Mouse (Mus musculus) liver, postnatal 0 days (tissue): ENCODE results near the gene Gm13199. TPM values are rescaled to one million over a fixed set of nuclear protein-coding genes. Genes with fewer than 3 reads are reported as not detected.

Experiments used
- ATAC-seq: fragments of 200-750 bp; cut with Nextera tagmentation; 2 replicates; pipeline ENCODE4 v1.8.0; 2017; ENCODE audit warnings: mild to moderate bottlenecking, moderate library complexity
- DNase-seq: peaks from one replicate; pipeline ENCODE4 v3.0.0-alpha.2; 2016
- H3K27ac ChIP-seq: fragments of 300-500 bp; sonication (generic); 2 replicates; pipeline ENCODE4 v1.5.1; 2014; ENCODE audit warnings: antibody characterized with exemption, moderate library complexity, mild to moderate bottlenecking, low read depth
- H3K27me3 ChIP-seq: fragments of 300-500 bp; sonication (generic); 2 replicates; pipeline ENCODE4 v1.6.1; 2014; ENCODE audit warnings: low read length, control low read depth, mixed read lengths; ENCODE audit not compliant: insufficient read depth
- H3K36me3 ChIP-seq: fragments of 300-500 bp; sonication (generic); replicated peaks from 2 replicates; pipeline ENCODE4 v1.6.1; 2014; ENCODE audit warnings: mild to moderate bottlenecking, control low read depth, low read length, moderate library complexity, mixed read lengths; ENCODE audit not compliant: insufficient read depth
- H3K4me1 ChIP-seq: fragments of 300-500 bp; sonication (generic); 2 replicates; pipeline ENCODE4 v1.6.1; 2014; ENCODE audit warnings: antibody characterized with exemption, mild to moderate bottlenecking, control low read depth; ENCODE audit not compliant: insufficient read depth
- H3K4me2 ChIP-seq: fragments of 300-500 bp; sonication (generic); 2 replicates; pipeline ENCODE4 v1.6.1; 2014; ENCODE audit warnings: low read depth, mild to moderate bottlenecking, low read length, moderate library complexity, mixed read lengths
- H3K4me3 ChIP-seq: fragments of 300-500 bp; sonication (generic); 2 replicates; pipeline ENCODE4 v1.5.1; 2014; ENCODE audit warnings: low read depth, low read length
- H3K9ac ChIP-seq: fragments of 300-500 bp; sonication (generic); replicated peaks from 2 replicates; pipeline ENCODE4 v1.6.1; 2014; ENCODE audit warnings: mild to moderate bottlenecking, moderate library complexity
- H3K9me3 ChIP-seq: fragments of 300-500 bp; sonication (generic); 2 replicates; pipeline ENCODE4 v1.6.1; 2016; ENCODE audit warnings: mild to moderate bottlenecking, control low read depth, low read length, mixed read lengths
- CTCF ChIP-seq: sonication (generic); IDR thresholded peaks from 2 replicates; pipeline ENCODE4 v1.5.1; 2016; ENCODE audit warnings: antibody characterized with exemption, low read depth
- EP300 ChIP-seq: IDR thresholded peaks from 2 replicates; pipeline ENCODE4 v1.6.1; 2016; ENCODE audit warnings: antibody characterized with exemption, low read depth, mild to moderate bottlenecking
- WGBS: fragments of 180-500 bp; shearing (Covaris S2); extraction: QIAGEN DNeasy Blood & Tissue Kit; methylation state at CpG from one replicate; pipeline ENCODE4 v1.1.7; 2014; ENCODE audit not compliant: insufficient replicate concordance; 5-methylcytosine and 5-hydroxymethylcytosine counted together
- polyA plus RNA-seq: library from polyadenylated mRNA; unstranded; fragments of >200 nt; fragmentation: Nextera tagmentation; extraction: Ambion mirVana; gene quantifications from 2 replicates; pipeline ENCODE4 v1.2.1, GENCODE M21; 2015

Gm13199 gene
- polyA plus RNA-seq, 1 experiment from 2014 or later = 0.21 TPM

GRCm38 (mm10) chr2:5894296-5894695 is 31.6 kb upstream of the Gm13199 start:
- Histone ChIP-seq H3K36me3 (0 out of 2 replicates have a peak, but pooled peaks cover 7% of the 10 kb centered on the region), H3K27ac (no peak overlapping the region), H3K9me3 (no peaks in the 10 kb centered on the region), H3K4me2 (peak overlapping the region; percentile 96), H3K4me1 (0 out of 2 replicates have a peak, but pooled peaks cover 8% of the 10 kb centered on the region), H3K4me3 (peak overlapping the region; percentile 77), H3K9ac (peak overlapping the region; percentile 92), H3K27me3 (no peaks in the 10 kb centered on the region)
- WGBS = 43% methylated on average over 11 of the region's 11 CpGs
- ATAC-seq (no peak), DNase-seq (no peak)
- no peak for TF ChIP-seq EP300
- TF ChIP-seq CTCF = no peak

GRCm38 (mm10) chr2:5889412-5889811 is 26.7 kb upstream of the Gm13199 start:
- 71% methylated on average over 2 of the region's 2 CpGs for WGBS
- peaks cover 32% of the 10 kb centered on the region for H3K36me3 ChIP-seq
- H3K4me3 ChIP-seq = no peak overlapping the region
- TF ChIP-seq EP300 (no peak), CTCF (no peak)
- no peak overlapping the region for H3K9ac ChIP-seq
- 0 out of 2 replicates have a peak, but pooled peaks cover 6% of the 10 kb centered on the region for H3K4me1 ChIP-seq
- no peak overlapping the region for H3K27ac ChIP-seq
- H3K27me3 ChIP-seq = no peaks in the 10 kb centered on the region
- no peak for DNase-seq
- H3K9me3 ChIP-seq = no peaks in the 10 kb centered on the region
- no peak overlapping the region for H3K4me2 ChIP-seq
- ATAC-seq = no peak

- Histone ChIP-seq H3K9ac (no peak overlapping the region), H3K9me3 (no peaks in the 10 kb centered on the region), H3K27me3 (no peaks in the 10 kb centered on the region), H3K4me1 (0 out of 2 replicates have a peak, but pooled peaks cover 5% of the 10 kb centered on the region), H3K4me2 (no peak overlapping the region), H3K27ac (no peak overlapping the region), H3K36me3 (peaks cover 33% of the 10 kb centered on the region), H3K4me3 (no peak overlapping the region)
- TF ChIP-seq CTCF (no peak), EP300 (no peak)
- WGBS = 79% methylated on average over 5 of the region's 5 CpGs
- ATAC-seq = no peak
- no peak for DNase-seq
Observed at GRCm38 (mm10) chr2:5888865-5889264, 26.1 kb upstream of the Gm13199 start.

DNA sequence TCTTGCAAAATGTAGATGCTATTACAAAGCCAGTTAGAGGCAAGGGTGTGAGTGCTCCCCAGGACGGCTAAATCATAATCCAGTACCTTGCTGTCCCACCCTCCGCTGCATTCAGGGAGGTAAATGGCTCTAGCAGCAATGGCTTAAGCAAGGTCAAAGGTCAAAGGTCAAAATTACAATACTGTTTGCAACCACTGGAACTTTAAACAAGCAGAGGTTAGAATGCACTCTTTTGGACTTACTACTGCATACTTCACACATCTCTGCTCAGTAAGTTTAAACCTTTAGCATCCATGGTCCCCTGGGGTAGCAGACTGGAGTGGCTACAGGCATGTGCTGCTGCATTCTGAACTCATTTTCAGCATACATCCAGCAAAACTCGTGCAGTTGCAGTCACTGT is 14.7 kb upstream of the Gm13199 start:
- no peaks in the 10 kb centered on the region for H3K9me3 ChIP-seq
- peaks cover 56% of the 10 kb centered on the region for H3K36me3 ChIP-seq
- no peaks in the 10 kb centered on the region for H3K4me1 ChIP-seq
- 58% methylated on average over 3 of the region's 3 CpGs for WGBS
- no peak for TF ChIP-seq EP300
- TF ChIP-seq CTCF = no peak
- H3K27me3 ChIP-seq = no peaks in the 10 kb centered on the region
- no peak overlapping the region for H3K27ac ChIP-seq
- no peak overlapping the region for H3K9ac ChIP-seq
- ATAC-seq (peak; percentile 72), DNase-seq (no peak)
- H3K4me2 ChIP-seq = no peak overlapping the region
- H3K4me3 ChIP-seq = no peak overlapping the region

GRCm38 (mm10) chr2:5869746-5870145 is 7.0 kb upstream of the Gm13199 start:
- no peak overlapping the region for H3K4me3 ChIP-seq
- DNase-seq (no peak), ATAC-seq (peak; percentile 49)
- H3K27me3 ChIP-seq = no peaks in the 10 kb centered on the region
- no peak for TF ChIP-seq EP300
- no peak for TF ChIP-seq CTCF
- H3K4me1 ChIP-seq = no peaks in the 10 kb centered on the region
- H3K4me2 ChIP-seq = no peak overlapping the region
- WGBS = 81% methylated on average over 5 of the region's 5 CpGs
- H3K27ac ChIP-seq = no peak overlapping the region
- H3K9me3 ChIP-seq = no peaks in the 10 kb centered on the region
- peaks cover 46% of the 10 kb centered on the region for H3K36me3 ChIP-seq
- no peak overlapping the region for H3K9ac ChIP-seq

DNA sequence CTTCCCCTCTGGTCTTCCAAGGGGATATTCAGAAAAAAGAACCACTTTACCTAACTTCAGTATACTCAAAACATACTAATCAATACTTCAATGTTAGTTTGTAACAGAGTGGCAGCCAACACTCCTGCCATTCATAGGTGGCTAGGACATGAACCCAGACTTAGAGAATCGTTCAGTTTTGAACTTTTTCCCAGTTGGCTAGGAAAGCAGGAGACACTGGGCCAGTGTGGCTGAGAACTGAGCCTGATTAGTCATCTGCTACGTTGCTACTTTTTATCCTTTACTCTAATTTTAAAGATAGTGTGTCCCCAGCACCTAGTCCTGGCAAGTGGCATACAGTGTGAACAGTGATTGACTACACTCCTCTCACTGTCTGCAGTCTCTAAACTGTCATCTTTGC is 4.9 kb upstream of the Gm13199 start:
- H3K27ac ChIP-seq = peak overlapping the region; percentile 72
- H3K36me3 ChIP-seq = peaks cover 45% of the 10 kb centered on the region
- DNase-seq = no peak

DNA sequence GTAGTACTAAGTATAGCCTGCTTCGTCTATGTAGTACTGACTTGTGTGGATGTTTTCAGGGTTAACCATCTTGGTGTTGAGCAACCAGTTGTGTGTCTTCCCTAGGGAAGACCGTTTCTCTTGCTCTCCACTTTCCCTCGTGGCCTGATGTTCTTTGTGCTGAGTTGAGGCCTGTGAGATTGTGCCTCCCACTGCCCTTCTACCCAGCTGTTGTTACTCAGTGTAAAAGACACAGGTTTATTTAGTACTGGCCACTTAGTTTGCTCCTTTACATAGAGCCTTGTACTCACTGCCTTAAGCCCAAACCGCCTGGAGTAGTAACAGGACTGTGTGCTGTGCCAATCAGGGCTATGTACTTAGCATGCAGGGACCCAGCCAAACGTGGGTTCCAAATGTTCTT is 10.9 kb downstream of the Gm13199 start:
- Histone ChIP-seq H3K36me3 (peaks cover 12% of the 10 kb centered on the region), H3K4me1 (peaks cover under 1% of the 10 kb centered on the region), H3K9me3 (no peaks in the 10 kb centered on the region), H3K27me3 (no peaks in the 10 kb centered on the region), H3K4me3 (no peak overlapping the region), H3K9ac (no peak overlapping the region), H3K4me2 (no peak overlapping the region), H3K27ac (no peak overlapping the region)
- TF ChIP-seq CTCF = no peak
- no peak for TF ChIP-seq EP300
- no peak for ATAC-seq
- 68% methylated on average over 5 of the region's 5 CpGs for WGBS
- DNase-seq = no peak

More for the DNA sequence above, 4.9 kb upstream of the Gm13199 start:
- 62% methylated on average over 2 of the region's 2 CpGs for WGBS
- Histone ChIP-seq H3K4me3 (no peak overlapping the region), H3K4me1 (no peaks in the 10 kb centered on the region), H3K4me2 (no peak overlapping the region), H3K9ac (no peak overlapping the region), H3K9me3 (no peaks in the 10 kb centered on the region), H3K27me3 (no peaks in the 10 kb centered on the region)
- no peak for TF ChIP-seq CTCF
- no peak for TF ChIP-seq EP300
- peak; percentile 95 for ATAC-seq
